Mouse (Mus musculus) central nervous system, embryonic 14 days (tissue): ENCODE results near the gene Capn9. TPM values are rescaled to one million over a fixed set of nuclear protein-coding genes. Genes with fewer than 3 reads are reported as not detected.

ENCODE experiments used
- polyA plus RNA-seq: library from polyadenylated mRNA; depleted of rRNA; stranded (reverse); fragments of >200 nt; gene quantifications from 2 replicates; pipeline ENCODE4 v1.2.3, GENCODE M21; 2012; rRNA removed

The Capn9 gene
- polyA plus RNA-seq, result 0.05 TPM in 1 of 2 replicates, not detected in the other

DNA sequence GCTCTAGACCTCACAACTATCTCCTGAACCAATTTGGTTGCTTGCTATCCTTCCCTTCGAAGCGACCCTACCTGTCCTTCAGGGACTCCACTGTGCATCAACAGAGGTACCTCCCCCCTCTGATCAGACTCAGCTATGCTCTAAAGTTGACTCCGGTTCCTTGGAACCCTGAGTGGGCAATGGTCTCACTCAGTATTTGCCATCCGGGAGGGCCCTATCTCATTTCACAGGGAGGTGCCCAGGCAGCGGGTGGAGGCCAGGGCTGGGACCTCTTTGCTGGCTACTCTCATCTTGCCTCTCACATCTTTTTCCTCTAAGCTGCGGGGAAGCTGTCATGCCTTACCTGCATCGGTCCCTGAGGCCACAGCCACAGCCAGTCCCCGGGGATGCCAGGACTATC is at the start of gene Capn9:
TSS of gene Capn9 (plus strand) at position 301 of the 400 bp plus-strand sequence.

DNA sequence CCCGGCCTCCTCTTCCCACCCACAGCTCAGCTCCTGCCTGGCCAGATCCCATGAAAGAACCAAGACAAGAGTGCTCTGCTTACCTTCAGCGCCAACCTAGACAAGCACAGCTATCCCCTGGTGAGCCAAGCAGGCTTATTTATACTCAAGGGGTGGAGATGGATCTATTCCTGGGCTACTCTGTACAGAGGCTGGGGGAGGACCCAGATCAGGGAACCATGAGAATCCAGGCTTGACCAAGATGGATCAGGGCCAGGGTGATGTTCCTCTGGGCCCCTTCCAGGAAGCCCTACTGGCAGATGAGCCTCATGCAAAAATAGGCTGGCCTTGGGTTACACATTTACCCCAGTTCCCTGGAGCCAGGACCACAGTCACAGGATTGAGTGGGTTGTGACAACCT is 6.3 kb upstream of the Capn9 start, which contains the start of gene Agt:
TSS of gene Agt (minus strand) at position 114 of the 400 bp plus-strand sequence.

DNA sequence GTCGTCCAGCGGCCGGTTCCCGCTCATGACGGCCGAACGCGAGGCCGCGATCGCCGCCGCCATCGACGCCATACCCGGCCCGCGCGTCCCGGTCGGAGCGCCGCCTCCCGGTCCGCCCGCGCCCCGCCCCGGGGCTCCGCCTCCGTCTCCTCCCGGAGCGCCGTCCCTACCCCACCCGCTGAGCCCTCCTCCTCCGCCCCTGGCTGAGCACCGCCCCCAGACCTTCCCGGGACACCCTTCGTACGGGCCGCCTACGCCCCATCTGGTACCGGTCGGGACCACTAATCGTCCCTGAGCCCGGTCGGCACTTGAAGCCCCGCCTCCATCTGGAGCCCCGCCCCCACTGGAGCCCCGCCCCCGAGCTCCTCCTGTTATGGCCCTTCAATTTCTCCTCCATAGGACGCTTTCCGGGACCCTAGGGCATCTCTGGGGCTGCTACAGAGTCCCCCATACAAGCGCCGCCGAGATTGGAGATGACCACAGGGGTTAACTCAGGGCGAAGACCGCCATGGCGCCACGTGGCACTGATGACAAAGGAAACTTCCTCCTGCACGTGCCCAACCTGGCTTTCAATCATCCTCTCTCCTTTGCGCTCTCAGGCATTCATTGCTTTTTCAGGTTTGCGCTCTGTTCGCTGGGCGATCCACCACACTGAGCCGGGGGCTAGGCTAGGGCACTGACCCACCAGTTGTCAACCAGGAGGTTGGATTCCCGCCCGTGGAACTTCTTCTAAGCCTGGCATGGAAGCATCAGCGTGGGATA is 87.4 kb downstream of the Capn9 start, which contains the start of gene 2310022B05Rik:
TSS of gene 2310022B05Rik (minus strand) at position 258 of the 762 bp plus-strand sequence.

Other genes starting within 250 kb of the Capn9 start
- 21.4 and 21.8 TPM in 2 replicates for gene Pgbd5, start 136.5 kb upstream of the Capn9 start, polyA plus RNA-seq
- gene Cog2, start 55.3 kb upstream of the Capn9 start, polyA plus RNA-seq, result 33.3 and 33.5 TPM in 2 replicates
- 0.11 and 0.75 TPM in 2 replicates for gene Agt, start 6.4 kb upstream of the Capn9 start, polyA plus RNA-seq
- 62.7 and 64.4 TPM in 2 replicates for gene 2310022B05Rik, start 87.3 kb downstream of the Capn9 start, polyA plus RNA-seq
- 54.3 and 60.8 TPM in 2 replicates for gene Ttc13, start 145.9 kb downstream of the Capn9 start, polyA plus RNA-seq
- 40.6 and 41.9 TPM in 2 replicates for gene Arv1, start 146.0 kb downstream of the Capn9 start, polyA plus RNA-seq
- gene Fam89a, start 175.7 kb downstream of the Capn9 start, polyA plus RNA-seq, result 0.47 and 1.9 TPM in 2 replicates
- 42.7 and 45.8 TPM in 2 replicates for gene Trim67, start 217.0 kb downstream of the Capn9 start, polyA plus RNA-seq